Mouse (Mus musculus) liver, adult 2 months (tissue): Measurements from ENCODE around the gene Ubl7. TPM values are rescaled to one million over a fixed set of nuclear protein-coding genes. Genes with fewer than 3 reads are reported as not detected.

Experiments
- DNase-seq: peaks from one replicate; pipeline ENCODE4 v3.0.0-alpha.2; 2011; ENCODE audit warnings: low read depth, low spot score; ENCODE audit errors: extremely low read depth
- H3K27ac ChIP-seq: fragments of 200-500 bp; replicated peaks from 2 replicates; pipeline ENCODE4 v1.5.1; 2012; ENCODE audit warnings: low read depth, mild to moderate bottlenecking, control low read depth, inconsistent platforms, low read length; ENCODE audit not compliant: insufficient read depth
- H3K27me3 ChIP-seq: fragments of 200-500 bp; 2 replicates; pipeline ENCODE4 v1.6.1; 2012; ENCODE audit warnings: mild to moderate bottlenecking, moderate library complexity, low read length, inconsistent platforms; ENCODE audit not compliant: control insufficient read depth, insufficient read depth
- H3K36me3 ChIP-seq: fragments of 200-500 bp; 2 replicates; pipeline ENCODE4 v1.6.1; 2012; ENCODE audit warnings: low read length, inconsistent platforms; ENCODE audit not compliant: control insufficient read depth, insufficient read depth
- H3K4me1 ChIP-seq: fragments of 200-500 bp; 2 replicates; pipeline ENCODE4 v1.6.1; 2011; ENCODE audit warnings: low read length; ENCODE audit not compliant: control insufficient read depth, insufficient read depth
- H3K4me3 ChIP-seq: fragments of 200-500 bp; 2 replicates; pipeline ENCODE4 v1.5.1; 2011; ENCODE audit warnings: low read depth, mild to moderate bottlenecking, control low read depth, low read length, moderate library complexity; ENCODE audit not compliant: insufficient read depth
- H3K79me2 ChIP-seq: fragments of 200-500 bp; 2 replicates; pipeline ENCODE4 v1.6.1; 2012; ENCODE audit warnings: inconsistent platforms, mild to moderate bottlenecking, low read length, moderate library complexity; ENCODE audit not compliant: control insufficient read depth, insufficient read depth
- H3K9ac ChIP-seq: fragments of 200-500 bp; 2 replicates; pipeline ENCODE4 v1.6.1; 2012; ENCODE audit warnings: low read depth, mild to moderate bottlenecking, control low read depth, inconsistent platforms, low read length
- CTCF ChIP-seq: fragments of 200-500 bp; IDR thresholded peaks from 2 replicates; pipeline ENCODE4 v1.5.1; 2011; ENCODE audit warnings: low read depth, low read length, control low read depth
- POLR2A ChIP-seq: fragments of 200-500 bp; IDR thresholded peaks from 2 replicates; pipeline ENCODE4 v1.6.1; 2011; ENCODE audit warnings: low read length, control low read depth; ENCODE audit not compliant: insufficient read depth; ENCODE audit errors: extremely low read depth
- WGBS: fragments of 180-500 bp; shearing (Covaris S2); methylation state at CpG from one replicate; pipeline ENCODE4 v1.1.7; 2018; 5-methylcytosine and 5-hydroxymethylcytosine counted together
- polyA plus RNA-seq: library from polyadenylated mRNA; depleted of rRNA; stranded (reverse); fragments of >200 nt; gene quantifications from 2 replicates; pipeline ENCODE4 v1.2.3, GENCODE M21; 2012
- total RNA-seq: library from RNA; depleted of rRNA; stranded (reverse); fragments of >200 nt; gene quantifications from 2 replicates; pipeline ENCODE4 v1.2.3, GENCODE M21; 2014

The Ubl7 gene
- total and polyA plus RNA-seq, 2 experiments, result 9.8 to 90.8 TPM

DNA sequence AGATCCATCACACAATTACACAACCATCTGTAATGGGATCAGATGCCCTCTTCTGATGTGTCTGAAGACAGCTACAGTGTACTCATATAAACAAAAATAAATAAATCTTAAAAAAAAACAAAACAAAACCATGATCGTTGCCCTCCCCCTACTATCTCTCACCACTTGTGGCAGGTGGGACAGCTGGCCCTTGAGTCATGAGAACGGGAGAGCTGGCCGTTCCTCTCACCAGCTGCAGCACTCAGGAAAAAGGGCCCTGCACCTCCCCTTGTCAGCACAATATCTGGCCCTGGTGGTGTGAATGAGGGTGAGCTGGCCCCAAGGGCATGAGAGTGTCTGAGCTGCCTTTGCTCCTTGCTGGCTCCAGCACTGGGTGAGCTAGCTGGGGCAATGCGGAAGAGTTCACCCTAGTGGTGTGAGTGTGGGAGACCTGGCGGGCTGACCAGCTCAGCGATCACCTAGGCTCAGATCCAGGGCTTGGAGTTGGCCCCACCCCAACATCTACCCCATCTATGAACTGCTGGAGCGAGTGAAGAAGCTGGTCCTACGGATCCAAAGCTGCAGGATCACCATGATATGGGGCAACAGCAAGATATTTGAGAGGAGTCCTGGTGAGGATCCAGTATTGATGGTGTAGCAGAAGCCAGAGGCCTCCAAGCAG, 7.1 kb upstream of the Ubl7 start:
- Histone ChIP-seq H3K79me2 (no peaks in the 10 kb centered on the region), H3K36me3 (no peaks in the 10 kb centered on the region), H3K27me3 (no peaks in the 10 kb centered on the region), H3K4me3 (no peak overlapping the region), H3K9ac (no peak overlapping the region), H3K27ac (peak overlapping the region; percentile 36), H3K4me1 (peaks cover 6% of the 10 kb centered on the region; the same call in 1 of the 2 replicates)
- no peak for TF ChIP-seq POLR2A
- TF ChIP-seq CTCF, result peak; percentile 30
- WGBS, result 36% methylated on average over 8 of the region's 8 CpGs
- peak; percentile 38 for DNase-seq

- Histone ChIP-seq H3K4me3 (no peak overlapping the region), H3K27ac (peak overlapping the region; percentile 40), H3K27me3 (no peaks in the 10 kb centered on the region), H3K4me1 (peaks cover 6% of the 10 kb centered on the region; the same call in 1 of the 2 replicates), H3K36me3 (no peaks in the 10 kb centered on the region), H3K79me2 (no peaks in the 10 kb centered on the region), H3K9ac (no peak overlapping the region)
- peak; percentile 85 for DNase-seq
- WGBS, result 26% methylated on average over 5 of the region's 5 CpGs
- TF ChIP-seq POLR2A (no peak), CTCF (no peak)
Measured at GRCm38 (mm10) chr9:57904250-57904644, 6.5 kb upstream of the Ubl7 start.

DNA sequence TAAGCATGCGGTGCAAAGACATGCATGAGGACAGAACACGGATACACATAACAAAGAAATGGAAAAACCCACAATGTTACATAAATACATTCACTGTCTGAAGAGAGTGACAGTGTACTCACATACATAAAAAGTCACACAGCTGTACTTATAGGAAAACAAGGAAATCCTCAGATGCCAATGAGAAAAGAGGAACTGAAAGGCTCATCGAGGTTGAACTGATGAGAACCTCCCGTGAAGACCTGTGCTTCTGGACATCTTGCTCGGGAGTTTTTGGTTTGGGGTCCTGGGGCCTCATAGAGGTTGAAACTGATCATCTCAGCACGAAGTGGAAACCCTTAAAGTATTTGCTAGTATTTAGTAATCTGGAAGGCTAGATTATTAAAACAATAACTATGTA, 3.6 kb upstream of the Ubl7 start:
- H3K27ac ChIP-seq, result no peak overlapping the region
- TF ChIP-seq CTCF (no peak), POLR2A (no peak)
- DNase-seq, result no peak
- H3K36me3 ChIP-seq, result no peaks in the 10 kb centered on the region
- H3K79me2 ChIP-seq, result peaks cover 2% of the 10 kb centered on the region; the same call in 1 of the 2 replicates
- whole genome bisulfite sequencing, result 90% methylated on average over 6 of the region's 6 CpGs
- peaks cover 11% of the 10 kb centered on the region for H3K4me1 ChIP-seq
- H3K4me3 ChIP-seq, result no peak overlapping the region
- H3K27me3 ChIP-seq, result no peaks in the 10 kb centered on the region
- H3K9ac ChIP-seq, result no peak overlapping the region

- Histone ChIP-seq H3K27ac (no peak overlapping the region), H3K36me3 (peaks cover 19% of the 10 kb centered on the region), H3K4me3 (no peak overlapping the region), H3K79me2 (peaks cover 2% of the 10 kb centered on the region; the same call in 1 of the 2 replicates), H3K9ac (no peak overlapping the region), H3K27me3 (no peaks in the 10 kb centered on the region), H3K4me1 (peaks cover 6% of the 10 kb centered on the region)
- 98% methylated on average over 5 of the region's 5 CpGs for WGBS
- no peak for DNase-seq
- no peak for TF ChIP-seq CTCF
- TF ChIP-seq POLR2A, result no peak
Measured at GRCm38 (mm10) chr9:57912571-57912970, 1.8 kb downstream of the Ubl7 start.

DNA sequence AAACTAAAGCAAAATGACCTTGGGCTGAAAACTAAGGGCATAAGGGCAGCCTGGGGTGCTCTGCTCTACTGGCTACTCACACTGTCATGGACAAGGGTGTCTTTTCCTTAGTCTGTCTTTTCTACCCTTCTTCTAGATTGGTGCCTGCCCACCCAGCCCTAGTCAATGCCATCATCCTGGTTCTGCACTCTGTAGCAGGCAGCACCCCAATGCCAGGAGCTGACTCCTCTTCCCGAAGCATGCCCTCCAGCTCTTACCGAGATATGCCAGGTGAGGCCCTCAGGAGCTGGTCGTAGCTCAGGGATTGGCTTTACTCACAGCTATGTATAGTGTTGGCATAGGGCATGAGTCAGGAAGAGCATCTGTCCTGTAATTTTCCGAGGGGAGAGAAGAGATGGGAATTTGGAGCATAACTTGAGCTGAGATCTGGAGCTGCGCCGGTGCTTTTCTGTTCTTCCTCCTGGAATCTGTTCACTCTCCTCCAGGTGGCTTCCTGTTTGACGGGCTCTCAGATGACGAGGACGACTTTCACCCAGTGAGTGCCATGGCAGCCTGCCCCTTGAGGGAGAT, 10.8 kb downstream of the Ubl7 start:
- no peaks in the 10 kb centered on the region for H3K79me2 ChIP-seq
- no peak overlapping the region for H3K9ac ChIP-seq
- H3K27me3 ChIP-seq, result no peaks in the 10 kb centered on the region
- DNase-seq, result no peak
- H3K27ac ChIP-seq, result no peak overlapping the region
- H3K36me3 ChIP-seq, result peaks cover 86% of the 10 kb centered on the region
- WGBS, result 99% methylated on average over 9 of the region's 9 CpGs
- TF ChIP-seq CTCF, result no peak
- TF ChIP-seq POLR2A, result no peak
- no peaks in the 10 kb centered on the region for H3K4me1 ChIP-seq
- no peak overlapping the region for H3K4me3 ChIP-seq

DNA sequence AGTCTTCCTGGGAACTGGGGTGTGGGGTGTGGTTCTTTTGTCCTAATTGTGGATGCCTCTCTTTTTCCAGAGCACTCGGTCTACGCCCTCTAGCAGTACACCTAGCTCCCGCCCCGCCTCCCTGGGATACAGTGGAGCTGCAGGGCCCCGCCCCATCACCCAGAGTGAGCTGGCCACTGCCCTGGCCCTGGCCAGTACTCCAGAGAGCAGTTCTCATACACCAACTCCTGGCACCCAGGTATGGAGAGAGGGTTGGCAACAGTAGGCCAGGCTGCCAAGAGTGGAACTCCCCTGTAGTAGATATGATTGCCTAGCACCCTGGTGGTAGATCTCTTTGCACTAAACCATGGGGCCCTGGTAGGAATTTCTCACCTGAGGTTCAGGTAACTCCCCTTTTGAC, 11.6 kb downstream of the Ubl7 start:
- H3K36me3 ChIP-seq, result peaks cover 87% of the 10 kb centered on the region
- H3K79me2 ChIP-seq, result no peaks in the 10 kb centered on the region
- no peak overlapping the region for H3K9ac ChIP-seq
- H3K27me3 ChIP-seq, result no peaks in the 10 kb centered on the region
- no peak for TF ChIP-seq CTCF
- WGBS, result 96% methylated on average over 5 of the region's 5 CpGs
- H3K4me3 ChIP-seq, result no peak overlapping the region
- H3K4me1 ChIP-seq, result no peaks in the 10 kb centered on the region
- DNase-seq, result no peak
- H3K27ac ChIP-seq, result no peak overlapping the region
